Mouse (Mus musculus) midbrain, embryonic 10.5 days (tissue): ENCODE measurements around the gene Zbtb46. TPM values are rescaled to one million over a fixed set of nuclear protein-coding genes. Genes with fewer than 3 reads are reported as not detected.

ENCODE experiments used
- DNase-seq: peaks from one replicate; pipeline ENCODE4 v3.0.0-alpha.2; 2017; ENCODE audit warnings: low spot score
- H3K27ac ChIP-seq: fragments of 300-500 bp; sonication (generic); replicated peaks from 2 replicates; pipeline ENCODE4 v1.5.1; 2016; ENCODE audit warnings: mild to moderate bottlenecking
- H3K27me3 ChIP-seq: fragments of 300-500 bp; sonication (generic); 2 replicates; pipeline ENCODE4 v1.6.1; 2016; ENCODE audit warnings: low read depth, mild to moderate bottlenecking; ENCODE audit not compliant: poor library complexity, severe bottlenecking
- H3K36me3 ChIP-seq: fragments of 300-500 bp; sonication (generic); 2 replicates; pipeline ENCODE4 v1.6.1; 2016; ENCODE audit warnings: mild to moderate bottlenecking, moderate library complexity
- H3K4me1 ChIP-seq: fragments of 300-500 bp; sonication (generic); 2 replicates; pipeline ENCODE4 v1.6.1; 2016
- H3K4me3 ChIP-seq: fragments of 300-500 bp; sonication (generic); 2 replicates; pipeline ENCODE4 v1.5.1; 2016; ENCODE audit warnings: mild to moderate bottlenecking, moderate library complexity
- H3K9me3 ChIP-seq: fragments of 300-500 bp; sonication (generic); replicated peaks from 2 replicates; pipeline ENCODE4 v1.6.1; 2016; ENCODE audit warnings: mild to moderate bottlenecking
- WGBS: fragments of 180-500 bp; shearing (Covaris S2); methylation state at CpG from one replicate; pipeline ENCODE4 v1.1.7; 2016; 5-methylcytosine and 5-hydroxymethylcytosine counted together
- polyA plus RNA-seq: library from polyadenylated mRNA; unstranded; fragments of >200 nt; fragmentation: Nextera tagmentation; extraction: Ambion mirVana; gene quantifications from 2 replicates; pipeline ENCODE4 v1.2.1, GENCODE M21; 2016

Gene Zbtb46
- polyA plus RNA-seq, 1 experiment from 2014 or later = 16.8 TPM

DNA sequence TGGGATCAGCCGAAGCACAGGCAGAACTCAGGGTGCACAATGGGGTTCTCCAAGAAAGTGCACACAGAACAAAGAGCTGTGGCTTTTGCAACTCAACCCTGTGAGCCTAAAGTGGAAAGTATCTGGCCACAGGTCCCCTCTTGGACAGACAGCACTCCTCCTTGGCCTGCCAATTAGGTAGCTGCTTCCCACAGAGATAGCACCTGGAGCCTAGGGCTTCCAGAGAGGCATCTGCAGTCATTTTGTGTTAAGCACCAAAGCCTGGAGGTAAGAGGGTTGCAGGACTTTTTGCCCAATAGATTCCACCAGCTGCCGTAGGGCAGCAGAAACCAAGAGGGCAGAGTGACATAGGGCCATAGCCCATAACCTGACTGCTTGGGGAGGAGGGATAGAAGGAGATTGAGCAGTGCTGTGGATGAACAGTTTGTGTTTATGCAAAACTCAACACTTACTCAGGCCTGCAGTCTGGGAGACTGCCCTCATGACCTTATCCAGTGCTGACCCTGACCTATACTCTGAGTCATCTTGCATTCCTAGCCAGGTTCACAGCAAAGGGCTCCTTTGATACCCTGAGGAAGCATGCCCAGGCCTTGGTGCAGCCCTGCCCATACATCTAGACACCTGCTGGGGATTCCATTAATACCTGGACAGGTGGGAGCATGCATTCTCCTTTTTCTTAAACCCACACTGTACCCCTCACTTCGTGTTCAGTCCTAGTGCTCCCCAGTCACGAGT is 68.9 kb downstream of the Zbtb46 start:
- no peaks in the 10 kb centered on the region for H3K27me3 ChIP-seq
- DNase-seq = no peak
- H3K9me3 ChIP-seq = no peaks in the 10 kb centered on the region
- H3K36me3 ChIP-seq = peaks cover 67% of the 10 kb centered on the region
- 80% methylated on average over 4 of the region's 4 CpGs for WGBS
- H3K4me3 ChIP-seq = no peak overlapping the region
- H3K27ac ChIP-seq = no peak overlapping the region
- no peaks in the 10 kb centered on the region for H3K4me1 ChIP-seq

DNA sequence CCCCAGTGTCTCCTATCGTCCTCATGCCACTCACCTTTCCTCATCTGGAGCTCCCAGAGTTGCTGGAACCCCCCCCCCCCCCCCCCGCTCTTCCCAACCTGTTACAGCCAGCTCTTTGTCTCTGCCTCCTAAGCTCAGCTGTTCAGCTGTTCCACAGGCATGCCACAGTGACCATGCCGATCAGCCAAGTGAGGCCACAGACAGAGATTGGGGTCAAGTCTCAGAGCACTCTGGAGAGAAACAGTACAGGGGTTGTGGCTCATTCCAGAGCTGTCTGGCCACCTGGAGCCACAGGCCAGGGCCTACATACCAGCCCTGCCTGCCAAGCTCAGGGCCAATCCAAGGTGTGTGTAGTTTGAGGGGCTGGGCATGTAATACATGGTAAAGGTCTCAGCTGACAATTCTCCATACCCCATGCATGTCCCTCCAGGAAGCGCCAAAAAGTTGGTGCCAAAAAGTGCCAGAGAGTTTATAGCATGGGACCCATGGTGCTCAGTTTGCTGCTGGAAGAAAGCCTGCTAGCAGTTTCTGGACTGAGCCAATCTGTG is 72.5 kb downstream of the Zbtb46 start:
- 90% methylated on average over 3 of the region's 4 CpGs for WGBS
- Histone ChIP-seq H3K4me1 (no peaks in the 10 kb centered on the region), H3K27me3 (no peaks in the 10 kb centered on the region), H3K4me3 (no peak overlapping the region), H3K36me3 (peaks cover 83% of the 10 kb centered on the region), H3K9me3 (no peaks in the 10 kb centered on the region), H3K27ac (no peak overlapping the region)
- no peak for DNase-seq

DNA sequence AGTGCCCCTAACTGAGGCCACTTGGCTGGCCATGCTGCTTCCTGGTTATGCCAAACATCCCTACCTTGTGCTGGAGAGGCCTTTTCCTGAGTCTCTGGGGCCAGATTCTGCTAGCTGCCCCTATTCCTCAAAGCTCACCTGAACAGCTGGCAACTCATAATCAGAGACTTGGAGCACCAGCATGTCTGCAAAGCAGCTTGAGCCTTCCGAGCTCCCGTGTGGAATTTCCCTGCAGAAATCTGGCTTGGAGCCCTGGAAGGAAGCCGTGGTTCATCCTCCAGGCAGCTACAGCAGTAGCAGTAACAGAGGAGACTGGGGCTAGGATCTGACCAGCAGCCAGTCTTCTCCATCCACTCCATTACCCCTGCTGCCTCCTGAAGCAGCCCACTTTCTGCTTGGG is 73.3 kb downstream of the Zbtb46 start:
- Histone ChIP-seq H3K4me3 (no peak overlapping the region), H3K36me3 (peaks cover 83% of the 10 kb centered on the region), H3K27ac (no peak overlapping the region), H3K9me3 (no peaks in the 10 kb centered on the region), H3K27me3 (no peaks in the 10 kb centered on the region), H3K4me1 (no peaks in the 10 kb centered on the region)
- WGBS = 87% methylated on average over 3 of the region's 3 CpGs
- no peak for DNase-seq

- H3K27me3 ChIP-seq = no peaks in the 10 kb centered on the region
- H3K4me3 ChIP-seq = no peak overlapping the region
- no peaks in the 10 kb centered on the region for H3K4me1 ChIP-seq
- no peaks in the 10 kb centered on the region for H3K9me3 ChIP-seq
- H3K27ac ChIP-seq = no peak overlapping the region
- peaks cover 83% of the 10 kb centered on the region for H3K36me3 ChIP-seq
- DNase-seq = no peak
- WGBS = 89% methylated on average over 4 of the region's 4 CpGs
These were observed 74.3 kb downstream of the Zbtb46 start for GRCm38 (mm10) chr2:181384919-181385391.

DNA sequence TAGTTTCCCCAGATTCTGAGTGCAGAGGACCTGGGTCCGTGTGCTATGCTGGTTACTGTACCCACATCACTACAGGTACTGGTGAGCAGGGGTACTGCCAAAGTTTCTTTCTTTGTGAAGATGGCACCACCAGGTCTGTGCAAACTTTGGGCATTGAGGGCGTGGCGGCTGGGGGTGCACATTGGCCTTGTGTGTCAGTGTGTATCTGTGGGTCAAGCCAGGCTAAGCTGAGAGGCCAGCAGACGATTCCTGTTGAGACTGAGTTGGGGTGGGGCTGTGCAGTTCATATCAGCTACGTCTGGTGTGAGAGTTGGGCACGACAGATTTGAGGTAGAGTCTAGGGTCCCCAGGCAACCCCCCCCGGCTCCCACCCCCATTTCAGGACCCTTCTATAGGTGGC is 74.8 kb downstream of the Zbtb46 start:
- H3K27me3 ChIP-seq = no peaks in the 10 kb centered on the region
- H3K36me3 ChIP-seq = peaks cover 85% of the 10 kb centered on the region
- no peaks in the 10 kb centered on the region for H3K4me1 ChIP-seq
- no peak for DNase-seq
- no peak overlapping the region for H3K4me3 ChIP-seq
- no peaks in the 10 kb centered on the region for H3K9me3 ChIP-seq
- WGBS = 86% methylated on average over 7 of the region's 7 CpGs
- no peak overlapping the region for H3K27ac ChIP-seq

- Histone ChIP-seq H3K36me3 (peaks cover 88% of the 10 kb centered on the region), H3K9me3 (no peaks in the 10 kb centered on the region)
- WGBS = 94% methylated on average over 6 of the region's 6 CpGs
These were observed 77.5 kb downstream of the Zbtb46 start for GRCm38 (mm10) chr2:181381631-181382306.

DNA sequence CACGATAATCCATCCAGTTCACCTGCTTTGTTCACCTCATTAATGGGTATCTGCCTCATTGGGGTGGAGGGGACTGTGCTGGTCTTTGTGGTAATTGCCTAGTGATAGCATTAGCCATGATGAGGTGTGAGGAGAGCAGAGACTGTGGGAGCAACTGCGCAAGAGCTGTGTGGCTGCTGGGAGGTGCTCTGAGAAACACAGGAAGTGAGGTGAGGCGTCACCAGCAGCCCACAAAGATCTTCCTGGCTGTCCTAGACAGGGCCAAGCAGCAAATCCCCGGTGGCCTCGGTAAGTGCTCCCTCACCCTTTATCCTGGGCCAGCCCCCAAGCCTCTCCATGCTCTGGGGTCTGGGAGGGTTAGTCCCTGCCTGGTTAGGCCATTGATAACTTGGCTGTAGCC is 78.1 kb downstream of the Zbtb46 start:
- no peaks in the 10 kb centered on the region for H3K9me3 ChIP-seq
- no peaks in the 10 kb centered on the region for H3K4me1 ChIP-seq
- no peak overlapping the region for H3K27ac ChIP-seq
- no peak for DNase-seq
- peaks cover 82% of the 10 kb centered on the region for H3K36me3 ChIP-seq
- H3K4me3 ChIP-seq = no peak overlapping the region
- 95% methylated on average over 5 of the region's 5 CpGs for WGBS
- H3K27me3 ChIP-seq = no peaks in the 10 kb centered on the region

More at GRCm38 (mm10) chr2:181381631-181382306, 77.5 kb downstream of the Zbtb46 start:
- Histone ChIP-seq H3K27me3 (no peaks in the 10 kb centered on the region), H3K27ac (no peak overlapping the region), H3K4me3 (no peak overlapping the region), H3K4me1 (no peaks in the 10 kb centered on the region)
- DNase-seq = no peak

DNA sequence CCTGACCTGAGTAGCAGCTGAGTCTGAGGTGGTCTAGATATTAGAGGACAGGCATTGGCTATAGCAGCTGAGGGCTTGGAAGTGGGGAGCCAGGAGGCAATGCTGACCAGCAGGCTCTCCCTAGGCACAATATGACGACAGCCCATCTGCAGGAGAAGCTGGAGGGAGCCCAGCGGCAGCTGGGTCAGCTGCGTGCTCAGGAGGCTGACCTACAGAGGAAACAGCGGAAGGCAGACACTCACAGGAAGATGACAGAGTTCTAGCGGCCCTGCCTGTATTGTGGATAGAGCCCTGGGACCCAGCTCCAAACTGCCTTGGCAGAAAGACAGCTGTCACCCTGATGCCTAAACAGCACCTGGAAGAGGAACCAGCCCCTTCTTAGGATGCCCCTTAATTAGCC is 79.0 kb downstream of the Zbtb46 start:
- Histone ChIP-seq H3K4me3 (no peak overlapping the region), H3K9me3 (no peaks in the 10 kb centered on the region), H3K36me3 (peaks cover 75% of the 10 kb centered on the region)

DNA sequence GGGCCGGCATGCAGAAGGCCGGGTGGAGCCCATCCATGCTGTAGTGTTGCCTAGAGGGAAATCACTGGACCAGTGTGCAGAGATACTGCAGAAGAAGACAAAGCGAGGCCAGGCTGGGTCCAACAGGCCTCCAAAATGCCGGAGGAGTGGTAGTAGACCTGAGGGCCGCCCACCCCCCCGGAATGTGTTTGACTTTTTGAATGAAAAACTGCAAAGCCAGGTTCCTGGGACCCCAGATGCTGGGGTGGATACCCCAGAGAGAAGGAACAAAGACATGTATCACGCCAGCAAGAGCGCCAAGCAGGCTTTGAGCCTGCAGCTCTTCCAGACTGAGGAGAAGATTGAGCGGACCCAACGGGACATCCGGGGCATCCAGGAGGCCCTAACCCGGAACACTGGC is 79.4 kb downstream of the Zbtb46 start, which contains the start of gene Lime1:
Gene Lime1 (plus strand): TSS at position 301 of the 400 bp plus-strand sequence.
- no peak within 1 kb of the TSS for H3K27ac ChIP-seq
- peaks cover 70% of the 10 kb centered on the region for H3K36me3 ChIP-seq
- H3K4me3 ChIP-seq = no peak within 1 kb of the TSS
- no peaks in the 10 kb centered on the region for H3K4me1 ChIP-seq
- DNase-seq = no peak
- no peaks in the 10 kb centered on the region for H3K27me3 ChIP-seq
- H3K9me3 ChIP-seq = no peaks in the 10 kb centered on the region
- WGBS = 95% methylated on average over 12 of the region's 12 CpGs

More for the DNA sequence above, 79.0 kb downstream of the Zbtb46 start:
- Histone ChIP-seq H3K27ac (no peak overlapping the region), H3K4me1 (no peaks in the 10 kb centered on the region), H3K27me3 (no peaks in the 10 kb centered on the region)
- DNase-seq = no peak
- 90% methylated on average over 5 of the region's 5 CpGs for WGBS

- H3K36me3 ChIP-seq = peaks cover 59% of the 10 kb centered on the region
- no peaks in the 10 kb centered on the region for H3K27me3 ChIP-seq
- 92% methylated on average over 5 of the region's 5 CpGs for WGBS
- no peak overlapping the region for H3K4me3 ChIP-seq
- no peaks in the 10 kb centered on the region for H3K4me1 ChIP-seq
- no peak for DNase-seq
- no peak overlapping the region for H3K27ac ChIP-seq
- H3K9me3 ChIP-seq = no peaks in the 10 kb centered on the region
These were observed 80.5 kb downstream of the Zbtb46 start for GRCm38 (mm10) chr2:181378701-181379100.

DNA sequence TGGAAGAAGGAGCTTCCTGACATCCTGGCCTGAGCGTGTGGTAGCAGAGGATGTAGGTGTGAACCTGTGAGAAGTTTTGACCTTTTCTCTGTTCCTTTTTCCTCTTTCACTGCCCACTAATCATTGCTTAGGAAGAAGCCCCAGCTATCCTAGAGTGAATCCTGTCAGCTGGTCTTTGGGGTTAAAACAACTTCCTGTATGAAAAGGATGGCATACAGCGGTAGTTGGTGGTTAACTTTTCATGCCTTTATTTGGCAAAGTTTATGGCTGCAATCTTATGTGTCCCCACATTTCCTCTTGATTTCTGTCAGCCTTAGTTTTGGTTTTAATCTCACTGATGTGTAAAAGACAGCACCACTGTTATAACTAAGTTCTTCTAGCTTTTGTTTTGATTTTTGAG is 82.0 kb downstream of the Zbtb46 start:
- Histone ChIP-seq H3K4me1 (no peaks in the 10 kb centered on the region), H3K9me3 (no peaks in the 10 kb centered on the region), H3K27me3 (no peaks in the 10 kb centered on the region), H3K4me3 (no peak overlapping the region), H3K27ac (no peak overlapping the region), H3K36me3 (peaks cover 45% of the 10 kb centered on the region)
- WGBS = 86% methylated on average over 2 of the region's 2 CpGs
- DNase-seq = no peak

- H3K9me3 ChIP-seq = no peaks in the 10 kb centered on the region
- WGBS = 90% methylated on average over 2 of the region's 2 CpGs
- no peaks in the 10 kb centered on the region for H3K4me1 ChIP-seq
- peaks cover 43% of the 10 kb centered on the region for H3K36me3 ChIP-seq
- no peaks in the 10 kb centered on the region for H3K27me3 ChIP-seq
- DNase-seq = no peak
- no peak overlapping the region for H3K27ac ChIP-seq
- no peak overlapping the region for H3K4me3 ChIP-seq
These were observed 83.4 kb downstream of the Zbtb46 start for GRCm38 (mm10) chr2:181375787-181376186.

GRCm38 (mm10) chr2:181370001-181370400 is 89.2 kb downstream of the Zbtb46 start:
- peaks cover 34% of the 10 kb centered on the region for H3K4me1 ChIP-seq
- H3K36me3 ChIP-seq = peaks cover 43% of the 10 kb centered on the region
- DNase-seq = no peak
- 94% methylated on average over 5 of the region's 5 CpGs for WGBS
- no peaks in the 10 kb centered on the region for H3K27me3 ChIP-seq
- H3K4me3 ChIP-seq = no peak overlapping the region
- no peak overlapping the region for H3K27ac ChIP-seq
- H3K9me3 ChIP-seq = no peaks in the 10 kb centered on the region
